Mouse (Mus musculus) c-Kit-positive CD71-positive TER-119-negative erythroid progenitor cells, embryonic 14.5 days (primary cell): ENCODE results near the gene Cpxm2.

Source experiments
- DNase-seq: peaks from one replicate; pipeline ENCODE4 v3.0.0-alpha.2; 2013; ENCODE audit warnings: low read depth

The Cpxm2 gene

DNA sequence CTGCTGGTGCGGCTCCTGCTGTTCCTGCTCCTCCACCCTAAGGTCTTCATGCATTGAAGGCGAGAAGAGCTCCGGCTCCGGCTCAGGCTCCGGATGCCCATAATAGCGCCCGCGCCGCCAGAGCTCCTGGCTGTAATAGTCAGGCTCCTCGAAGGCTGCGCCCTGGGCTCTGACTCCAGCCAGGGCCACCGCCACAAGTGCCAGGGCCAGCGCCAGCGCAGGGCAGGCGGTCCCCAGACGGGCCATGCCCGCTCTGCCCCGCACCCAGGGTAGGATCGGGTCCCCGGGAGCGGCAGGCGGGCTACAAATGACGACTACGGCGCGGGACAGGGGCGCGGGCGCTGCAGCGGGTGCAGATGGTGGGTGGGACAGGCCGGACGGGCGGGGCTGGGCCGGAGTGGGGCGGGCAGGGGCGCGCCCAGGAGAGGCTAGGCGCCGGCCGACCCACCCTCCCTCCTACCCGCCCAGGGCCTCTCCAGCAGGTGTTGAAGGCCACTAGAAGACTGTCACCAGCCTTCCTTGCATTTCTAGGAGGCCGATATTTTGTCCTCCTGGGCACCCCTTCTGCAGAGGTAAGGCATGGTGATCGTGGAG lies at the start of gene Cpxm2:
Gene Cpxm2, minus strand, starts transcription at position 372 of the 594 bp plus-strand sequence.
- no peak for DNase-seq

DNA sequence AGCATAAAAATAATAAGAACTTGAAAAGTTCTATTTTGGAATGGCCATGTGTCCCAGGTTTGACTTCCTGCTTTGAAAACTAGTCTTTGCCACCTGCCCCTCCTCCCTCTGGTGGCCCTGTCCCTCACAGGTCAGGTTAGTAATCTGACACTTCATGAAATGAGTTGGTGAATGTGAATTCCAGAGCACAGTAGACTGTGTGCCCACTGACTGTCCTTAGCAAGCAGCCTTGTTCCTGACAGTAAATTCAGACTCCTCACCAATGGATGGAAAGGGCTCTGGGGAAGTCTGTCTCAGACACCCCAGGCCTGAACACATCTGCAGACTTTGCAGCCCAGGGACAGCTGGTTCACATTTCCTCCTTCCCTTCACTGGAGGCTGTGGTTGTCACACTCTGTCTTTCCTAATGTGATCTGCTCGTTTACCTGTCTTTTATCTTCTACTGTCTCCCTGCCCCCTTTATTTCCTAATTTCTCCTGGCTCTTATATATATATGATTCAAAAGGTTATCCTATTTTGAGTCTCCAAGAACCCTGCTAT lies 49.6 kb upstream of the Cpxm2 start:
- DNase-seq, result no peak

DNA sequence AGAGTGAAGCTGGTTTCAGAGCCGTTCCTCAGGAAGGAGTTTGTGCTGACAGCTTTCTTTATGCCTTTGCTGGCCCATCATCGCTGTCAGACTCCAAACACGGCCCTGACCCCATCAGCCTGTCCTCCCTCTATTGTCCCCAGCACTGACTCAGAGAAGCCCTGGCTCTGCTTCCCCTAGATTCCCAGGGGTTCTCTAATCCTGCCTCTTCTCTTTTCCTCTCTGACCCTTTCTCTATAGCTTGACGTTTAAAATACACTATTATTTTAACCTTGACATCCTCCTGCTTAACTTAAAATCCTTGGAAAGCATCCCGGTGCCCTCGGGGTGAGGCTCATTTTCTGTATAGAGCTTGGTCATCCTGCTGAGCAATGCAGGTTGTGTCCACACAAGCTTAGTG lies 45.1 kb upstream of the Cpxm2 start:
- DNase-seq, result no peak

DNA sequence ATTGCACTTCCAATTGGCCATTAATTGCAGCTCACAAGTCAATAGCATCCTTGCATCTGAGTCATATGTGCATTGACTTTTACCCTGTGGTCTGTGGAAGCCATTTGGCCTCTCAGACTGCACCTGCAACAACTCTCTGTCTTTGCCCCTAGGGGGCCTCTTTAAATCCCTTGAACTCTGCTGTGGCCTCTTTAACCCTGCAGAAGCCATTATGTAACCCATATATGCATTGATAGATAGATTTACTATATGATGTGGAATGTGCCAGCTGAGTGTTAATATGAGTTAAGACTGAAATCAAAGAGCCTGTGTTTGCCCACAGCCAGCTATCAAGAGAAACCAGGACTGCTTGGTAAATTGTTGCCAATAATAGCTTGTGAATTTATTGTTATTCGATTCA lies 44.3 kb upstream of the Cpxm2 start:
- no peak for DNase-seq

DNA sequence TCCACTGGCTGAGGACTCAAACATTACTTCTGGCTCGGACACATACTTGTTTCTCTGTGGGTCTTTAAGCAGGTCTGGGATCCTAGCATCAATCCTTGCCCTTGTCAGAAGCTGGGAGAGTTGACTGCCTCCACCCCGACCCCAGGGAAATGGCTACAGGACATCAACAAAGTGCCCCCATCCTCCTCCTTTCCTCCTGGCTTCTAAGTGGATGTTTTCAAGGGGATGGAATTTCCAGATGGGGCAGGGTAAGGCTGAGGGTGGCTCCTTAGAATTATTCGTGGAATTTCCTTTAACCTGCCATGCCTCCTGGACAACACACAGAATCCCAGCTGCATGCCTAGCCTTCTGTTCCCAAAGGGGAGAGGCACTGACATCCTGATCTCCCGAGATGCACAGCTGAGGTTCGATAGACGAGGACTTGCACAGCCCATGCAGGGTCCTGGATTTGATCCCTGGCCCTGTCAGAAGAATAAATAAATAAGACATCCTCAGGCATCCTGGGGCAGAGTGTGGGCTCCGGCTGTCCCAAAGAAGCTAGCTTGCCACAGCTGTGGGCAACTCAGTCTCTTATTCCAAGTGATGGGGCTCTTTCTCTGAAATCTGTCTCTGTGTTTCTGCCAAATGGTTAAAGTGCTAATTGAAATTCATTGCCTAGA lies 43.4 kb upstream of the Cpxm2 start:
- no peak for DNase-seq

DNA sequence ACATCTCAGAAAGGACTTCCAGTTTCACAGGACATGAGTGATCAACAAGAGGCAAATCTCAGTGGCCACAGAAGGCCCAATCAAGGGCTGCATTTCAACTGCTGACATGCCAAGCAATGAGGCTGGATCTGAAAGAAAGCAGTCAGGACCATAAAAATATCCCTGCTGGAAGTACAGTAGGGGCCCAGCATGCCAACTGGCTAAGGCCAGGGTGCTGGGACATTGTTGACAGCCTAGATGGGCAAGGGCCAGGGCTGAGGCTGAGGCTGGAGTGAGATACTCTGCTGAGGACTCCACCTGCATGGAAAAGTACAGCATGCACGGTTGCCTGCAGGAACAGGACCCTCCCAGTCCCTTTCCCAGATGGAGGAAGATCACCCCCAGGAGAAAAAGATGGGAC lies 42.0 kb upstream of the Cpxm2 start:
- no peak for DNase-seq

DNA sequence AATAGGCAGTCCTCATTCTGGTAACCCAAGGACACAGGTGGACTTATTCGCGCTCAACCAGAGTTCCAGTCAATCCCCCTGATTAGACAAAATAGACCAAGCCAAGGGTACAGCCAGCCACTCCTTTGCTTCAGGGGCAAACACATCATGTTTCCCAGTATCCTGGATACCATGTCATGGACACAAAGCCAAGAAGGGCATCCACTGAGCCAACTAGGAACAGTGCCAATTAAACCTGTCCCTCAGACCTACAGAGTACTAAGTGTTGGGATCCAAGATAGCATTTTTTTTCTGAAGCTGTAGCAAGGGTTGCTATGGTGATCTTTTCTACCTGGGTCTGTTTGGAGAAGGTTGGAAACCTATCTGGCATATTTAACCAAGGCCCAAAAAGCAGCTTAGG lies 39.1 kb upstream of the Cpxm2 start:
- DNase-seq, result no peak

DNA sequence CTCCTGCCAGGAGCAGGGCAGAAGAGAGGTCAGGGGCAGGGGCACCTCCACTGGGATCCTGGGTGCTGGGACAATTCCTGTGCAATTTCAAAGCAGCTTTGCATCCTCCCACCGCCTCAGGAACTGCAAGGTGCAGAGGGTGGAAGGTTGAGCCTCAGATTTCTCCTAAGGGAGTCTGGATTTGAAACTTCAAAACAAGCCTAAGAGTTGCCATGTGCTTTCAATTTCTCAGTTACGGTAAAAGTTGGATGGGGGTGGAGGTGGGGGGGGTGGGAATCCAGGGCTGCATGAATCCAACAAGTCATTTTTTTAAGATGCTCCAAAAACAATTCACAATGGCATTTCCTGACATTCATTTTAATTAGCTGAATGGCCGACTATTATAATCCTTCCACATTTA lies 32.9 kb upstream of the Cpxm2 start:
- no peak for DNase-seq

DNA sequence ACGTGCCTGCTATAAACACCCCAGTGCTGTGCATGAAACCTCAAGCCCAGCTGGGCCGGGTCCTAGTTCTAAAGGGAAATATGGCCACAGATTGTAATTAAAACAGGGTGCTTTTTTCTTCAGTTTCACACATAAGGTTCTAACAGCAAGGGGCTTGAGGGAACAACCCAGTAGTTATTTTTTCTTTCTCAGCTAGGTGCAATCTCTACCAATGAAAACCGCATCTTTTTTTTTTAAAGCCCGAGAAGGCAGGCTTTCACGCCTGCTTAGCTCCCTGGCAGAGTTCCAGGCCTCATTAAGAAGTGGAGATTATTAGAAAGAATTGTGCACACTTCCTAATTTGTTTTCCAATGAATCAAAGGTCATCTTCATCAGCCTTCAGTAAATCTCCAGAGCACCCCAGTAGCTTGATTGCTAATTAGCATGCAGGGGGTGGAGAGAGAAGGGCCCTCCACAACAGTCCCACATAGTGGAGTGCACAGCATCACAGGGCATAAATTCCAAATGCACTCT lies 29.4 kb upstream of the Cpxm2 start:
- no peak for DNase-seq

DNA sequence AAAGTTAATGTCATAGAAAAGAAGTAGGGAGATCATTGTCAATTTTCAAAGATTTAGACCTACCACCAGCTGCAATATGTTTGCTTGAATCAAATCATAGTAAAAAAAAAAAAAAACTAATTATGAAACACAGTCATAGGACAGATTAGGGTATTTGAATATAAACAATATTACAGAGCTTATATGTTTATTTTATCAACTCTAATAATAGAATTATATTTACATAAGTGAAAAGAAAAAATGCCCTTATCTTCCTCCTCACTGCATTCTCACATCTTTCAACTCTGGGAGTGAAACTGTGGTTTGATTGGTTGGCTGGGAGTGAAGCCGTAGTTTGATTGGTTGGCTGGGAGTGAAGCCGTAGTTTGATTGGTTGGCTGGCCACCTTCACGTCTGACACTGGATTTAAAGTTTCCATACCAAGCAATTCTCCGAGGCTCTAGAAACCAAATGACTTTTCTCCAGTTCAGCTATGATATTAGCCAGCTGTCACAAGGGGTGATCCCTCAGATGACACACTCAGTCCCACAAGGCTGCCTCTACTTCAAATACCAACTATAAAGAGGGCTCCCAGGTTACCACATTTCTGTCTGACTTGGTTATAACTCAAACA lies 27.2 kb upstream of the Cpxm2 start:
- no peak for DNase-seq

DNA sequence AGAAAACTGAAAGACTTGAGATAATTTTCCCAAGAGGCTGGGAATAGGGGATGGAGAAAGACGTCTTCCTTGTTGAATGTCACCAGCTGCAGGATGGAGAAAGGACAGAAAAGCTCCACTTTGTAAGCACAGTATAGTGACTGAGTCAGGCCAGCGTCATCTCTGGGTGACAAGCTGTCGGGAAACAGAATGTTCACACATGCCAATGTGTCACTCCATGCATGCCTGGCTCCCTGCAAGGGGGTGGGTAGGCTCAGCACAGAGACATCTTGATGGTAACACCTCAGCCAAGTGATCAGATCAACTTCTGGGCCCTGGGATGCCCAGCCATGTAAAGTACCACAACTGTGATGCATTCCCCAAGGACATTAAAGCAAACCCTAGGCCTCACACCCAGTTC lies 26.5 kb upstream of the Cpxm2 start:
- DNase-seq, result no peak

DNA sequence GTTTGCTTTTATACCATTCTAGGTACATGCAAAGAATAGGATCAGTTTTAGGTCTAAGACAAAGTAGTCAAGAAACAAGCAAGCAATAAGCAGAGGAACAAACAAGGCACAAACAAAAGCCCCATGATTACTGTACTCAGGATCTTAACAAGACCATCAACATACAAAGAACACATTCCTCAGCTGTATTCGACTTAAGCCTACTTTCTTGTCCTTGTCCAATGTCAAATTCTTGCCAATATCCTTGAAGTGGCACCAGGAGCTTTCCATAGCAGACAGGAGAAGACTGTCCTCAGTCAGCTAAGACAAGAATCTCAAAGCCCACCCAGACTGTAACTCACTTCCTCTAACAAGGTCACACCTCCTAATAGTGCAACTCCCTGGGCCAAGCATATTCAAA lies 24.5 kb upstream of the Cpxm2 start:
- DNase-seq, result no peak

DNA sequence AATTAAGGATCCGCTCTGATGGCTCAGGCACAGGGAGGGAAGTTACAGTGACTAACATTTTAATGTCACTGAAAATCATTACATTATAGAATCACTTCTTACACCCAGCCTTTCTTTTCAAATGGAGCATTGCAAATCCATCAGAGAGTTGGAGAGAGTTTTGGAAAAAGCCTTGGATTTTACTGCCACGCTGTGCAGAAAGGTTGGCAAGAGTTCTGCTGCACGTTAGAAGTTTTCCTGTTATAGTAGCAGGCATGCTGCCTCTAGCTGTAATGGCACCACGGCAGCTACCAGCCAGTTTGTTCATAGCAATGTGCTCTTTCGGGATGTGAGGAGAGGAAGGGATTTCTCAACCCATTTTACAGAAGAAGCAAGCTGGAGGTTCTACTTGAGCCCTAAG lies 20.2 kb upstream of the Cpxm2 start:
- no peak for DNase-seq

DNA sequence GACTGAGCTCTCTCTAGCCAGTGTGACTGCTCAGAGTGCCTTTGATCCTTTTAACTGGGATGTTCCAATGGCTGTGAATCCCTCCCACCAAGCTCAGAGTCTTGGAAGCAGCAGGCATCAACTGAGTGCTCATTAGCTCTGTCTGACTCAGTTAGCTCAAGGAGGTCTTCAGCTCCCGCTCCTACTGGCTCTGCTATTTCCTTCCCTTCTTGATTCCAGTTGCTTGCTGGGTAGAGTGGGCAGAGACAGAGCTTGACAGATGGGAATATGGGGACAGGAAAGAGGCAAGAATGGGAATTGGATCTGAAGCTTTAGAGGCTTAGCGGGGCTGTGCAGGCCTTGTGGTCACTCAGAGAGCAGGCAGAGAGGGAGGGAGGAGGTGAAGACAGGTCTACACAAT lies 19.8 kb upstream of the Cpxm2 start:
- DNase-seq, result no peak

DNA sequence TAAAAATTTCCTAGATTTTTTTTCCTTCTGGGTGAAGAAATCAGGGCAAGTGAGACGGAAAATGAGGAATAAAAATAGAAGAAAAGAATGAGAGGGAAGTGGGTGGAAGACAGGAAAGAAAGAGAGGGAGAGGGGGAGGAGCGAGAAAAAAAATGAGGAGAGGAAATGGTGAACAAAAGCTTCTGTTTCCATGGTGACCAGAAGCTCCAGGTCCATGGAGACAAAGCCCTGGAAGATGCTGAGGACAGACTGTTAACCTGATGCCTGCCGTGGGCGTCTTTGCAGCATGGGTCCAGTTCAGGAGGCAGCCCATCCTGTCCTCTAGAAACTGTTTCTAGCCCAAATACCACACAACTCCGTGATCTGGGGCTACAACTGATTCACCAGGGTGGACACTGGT lies 17.7 kb upstream of the Cpxm2 start:
- no peak for DNase-seq

DNA sequence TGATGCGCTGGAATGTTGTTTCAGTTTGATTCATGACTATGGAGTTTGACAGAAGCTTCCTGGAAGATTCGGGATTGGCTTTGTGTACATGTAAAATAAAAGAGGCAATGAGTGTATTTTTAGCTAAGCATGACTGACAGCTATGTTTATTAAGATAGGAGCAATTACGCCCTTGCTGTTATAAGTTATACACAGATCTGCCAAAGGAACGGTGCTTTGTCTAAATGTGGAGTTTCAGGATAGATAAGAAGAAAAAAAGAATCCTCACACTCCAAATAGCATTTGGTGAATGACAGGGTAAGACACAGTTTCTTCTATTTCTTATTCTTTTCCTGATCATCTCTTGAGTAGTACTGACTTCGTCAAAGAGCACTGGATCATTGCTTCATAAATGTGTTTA lies 17.2 kb upstream of the Cpxm2 start:
- no peak for DNase-seq

DNA sequence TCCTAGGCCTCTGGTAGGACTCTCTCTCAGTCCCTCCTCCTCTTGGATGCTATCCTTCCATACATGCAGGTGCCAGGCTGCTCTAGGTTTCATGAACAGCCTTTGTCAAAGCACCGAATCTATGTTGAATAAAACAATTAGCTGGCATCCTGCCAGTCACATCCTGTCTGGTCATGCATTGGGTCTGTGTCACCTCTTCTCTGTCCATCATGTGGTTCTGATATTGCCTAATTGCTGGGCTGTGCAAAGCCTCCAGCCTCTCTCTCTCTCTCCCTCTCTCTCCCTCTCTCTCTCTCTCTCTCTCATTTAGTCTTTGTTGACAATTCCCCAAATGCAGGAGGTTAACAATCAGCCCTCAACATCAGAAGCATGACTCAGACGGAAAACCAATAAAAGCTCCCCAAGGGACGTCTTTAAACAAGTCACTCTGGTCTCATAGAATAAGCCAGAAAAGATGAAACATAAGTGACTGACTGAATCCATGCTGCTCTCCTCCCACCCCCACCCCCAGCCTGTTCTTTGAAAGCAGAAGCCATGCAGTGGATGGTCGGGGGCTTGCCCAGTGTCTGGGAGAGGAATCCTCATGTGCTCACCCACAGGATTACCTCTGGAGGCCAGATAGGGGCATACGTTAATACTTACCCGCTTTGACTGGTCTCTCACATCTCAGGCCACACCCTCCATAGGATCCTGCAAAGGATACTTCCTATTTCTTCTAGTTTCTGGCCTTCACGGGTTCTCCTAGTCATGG lies 15.1 kb upstream of the Cpxm2 start:
- DNase-seq, result no peak

DNA sequence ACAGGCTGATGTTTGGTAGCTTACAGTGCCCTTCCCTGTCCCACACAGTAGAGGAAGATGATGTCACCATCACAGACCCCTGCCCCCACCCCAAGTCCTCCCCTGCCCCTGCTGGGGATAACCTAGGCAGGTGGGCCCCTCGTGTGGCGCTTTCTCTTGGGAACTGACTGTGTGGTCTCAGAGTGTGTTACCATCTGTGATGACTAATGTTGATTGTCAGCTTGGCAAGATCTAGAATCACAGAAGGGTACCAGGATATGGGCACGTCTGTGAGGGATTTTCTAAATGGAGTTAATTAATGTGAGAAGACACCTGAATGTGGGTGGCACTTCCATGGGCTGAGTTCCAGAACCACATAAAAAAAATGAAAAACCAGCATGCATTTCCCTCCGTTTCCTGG lies 12.7 kb upstream of the Cpxm2 start:
- no peak for DNase-seq

DNA sequence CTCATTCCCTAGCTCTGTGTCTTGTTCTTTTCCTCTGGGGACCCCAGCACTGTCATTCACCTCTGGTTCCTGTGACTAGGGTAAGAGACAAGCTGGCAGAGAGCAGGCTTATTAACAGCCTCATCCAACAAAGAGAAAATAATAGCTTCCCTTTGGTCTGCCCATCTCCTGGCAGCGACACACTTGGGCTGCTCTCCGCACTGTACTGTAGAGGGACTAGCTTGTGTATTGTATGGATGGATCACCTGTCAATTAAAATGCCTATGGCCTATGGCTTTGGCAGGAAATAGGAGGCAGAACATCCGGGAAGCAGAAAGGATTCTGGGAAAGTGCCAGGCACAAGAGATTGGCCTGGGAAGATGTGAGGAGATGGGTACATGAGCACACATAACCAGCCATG lies 7.7 kb upstream of the Cpxm2 start:
- DNase-seq, result no peak

DNA sequence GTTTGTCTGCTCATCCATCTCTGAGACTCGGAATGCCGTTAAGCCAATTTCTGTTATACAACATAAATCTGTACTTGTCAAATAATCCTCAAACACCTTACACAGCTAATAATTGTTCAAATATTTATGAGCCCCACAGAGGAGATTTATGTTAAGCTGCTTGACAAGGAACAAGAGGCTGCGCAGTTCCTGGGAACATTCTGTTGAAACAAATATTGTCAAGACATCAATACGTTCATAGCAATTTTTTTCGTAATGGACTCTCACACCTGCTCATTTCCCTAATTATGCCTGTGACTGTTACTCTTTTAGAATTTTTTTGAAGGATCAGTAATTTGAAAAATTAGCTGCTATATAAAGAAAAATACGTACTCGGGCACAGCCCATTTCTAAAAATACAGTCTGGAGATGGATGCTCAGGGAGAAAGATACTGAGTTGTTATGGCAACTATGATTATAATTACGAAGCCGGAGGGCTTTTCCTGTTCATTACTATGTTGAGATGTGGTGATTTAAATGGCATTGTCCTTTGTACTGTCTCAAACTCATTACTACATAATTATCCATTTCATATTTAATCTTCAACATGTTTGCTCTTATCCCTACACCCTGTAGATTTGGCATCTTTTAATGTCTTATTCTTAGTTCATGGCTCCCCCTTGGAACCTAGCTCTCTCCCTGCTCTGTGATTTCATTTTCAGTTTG lies 3.9 kb upstream of the Cpxm2 start:
- no peak for DNase-seq

DNA sequence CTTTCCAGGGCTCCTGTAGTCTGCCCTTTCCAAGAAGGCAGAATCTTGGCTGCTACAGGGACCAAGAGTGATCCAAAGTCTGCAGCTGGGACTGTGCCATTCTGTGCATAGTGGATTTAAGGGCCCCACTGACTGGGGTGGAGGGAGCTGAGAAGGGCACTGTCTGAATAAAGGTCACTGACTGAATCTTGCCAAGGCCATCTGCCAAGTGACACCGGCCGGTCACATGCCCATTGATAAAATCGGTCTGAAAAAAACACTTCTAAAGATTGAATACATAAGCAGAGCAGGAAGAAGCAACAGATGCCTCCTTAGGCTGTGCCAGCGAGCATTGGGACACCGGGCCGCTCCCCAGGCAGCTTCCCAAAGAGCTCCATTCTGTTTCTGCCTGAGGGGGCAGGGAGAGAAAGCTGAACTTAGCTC lies 803 bp downstream of the Cpxm2 start:
- no peak for DNase-seq

DNA sequence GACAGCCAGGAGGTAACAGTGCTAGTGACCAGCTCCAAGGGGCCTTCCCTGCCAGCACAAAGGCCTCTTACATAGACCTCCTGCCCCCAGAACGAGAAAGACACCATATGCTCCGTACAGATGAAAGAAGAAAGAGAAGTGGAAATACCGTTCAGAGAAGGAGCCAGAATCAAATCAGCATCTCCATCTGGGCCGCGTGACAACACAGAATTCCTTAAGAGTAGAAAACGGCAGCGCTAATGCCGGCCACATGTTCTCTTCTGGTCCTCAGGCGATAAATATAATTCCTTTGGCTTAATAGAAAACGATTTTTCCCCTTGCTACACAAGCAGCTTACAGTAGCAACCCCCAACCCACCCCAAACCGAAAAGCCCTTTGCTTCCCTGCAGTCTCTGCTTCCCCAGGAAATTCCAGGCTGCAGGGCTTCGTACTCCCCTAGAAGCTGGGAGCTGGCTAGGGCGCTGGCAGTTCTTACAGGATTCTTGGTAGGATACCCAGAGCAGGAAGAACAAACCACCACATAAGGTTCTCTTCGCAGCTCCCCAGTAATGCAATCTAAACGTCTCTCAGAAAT lies 9.2 kb downstream of the Cpxm2 start:
- no peak for DNase-seq
